Mouse (Mus musculus) cerebellum, adult 11 months (tissue): ENCODE measurements around the gene Msi2.

Experiments used
- DNase-seq: peaks from one replicate; pipeline ENCODE4 v3.0.0; 2022

The Msi2 gene

GRCm38 (mm10) chr11:88718050-88718765 lies at the start of gene Msi2:
Gene Msi2, minus strand, starts transcription at chr11:88718513.
- peak; percentile 91 for DNase-seq

GRCm38 (mm10) chr11:88765635-88766034 lies 47.3 kb upstream of the Msi2 start:
- DNase-seq = no peak

- DNase-seq = no peak
Measured at GRCm38 (mm10) chr11:88763371-88763770, 45.1 kb upstream of the Msi2 start.

- no peak for DNase-seq
Measured at GRCm38 (mm10) chr11:88759501-88759900, 41.2 kb upstream of the Msi2 start.

DNA sequence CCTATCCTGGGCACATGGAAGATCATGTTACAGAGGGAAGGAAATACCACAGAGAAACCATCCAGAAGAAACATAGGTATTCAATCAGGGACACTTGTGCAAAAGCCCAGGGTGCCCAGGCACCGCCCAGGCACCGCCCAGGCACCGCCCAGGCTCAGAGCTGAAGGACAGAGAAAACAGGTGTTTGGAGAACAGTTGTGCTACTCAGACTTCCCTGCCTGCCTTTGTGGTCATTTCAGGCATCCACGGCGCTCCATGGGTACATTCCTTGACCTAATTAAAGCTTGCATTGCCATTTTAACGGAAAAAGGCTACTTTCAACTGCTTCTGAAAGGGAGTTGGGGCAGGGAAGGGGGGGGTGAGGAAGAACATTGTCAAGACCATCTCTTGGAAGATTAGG lies 40.1 kb upstream of the Msi2 start:
- no peak for DNase-seq

GRCm38 (mm10) chr11:88745306-88745705 lies 27.0 kb upstream of the Msi2 start:
- no peak for DNase-seq

- DNase-seq = no peak
Measured at GRCm38 (mm10) chr11:88739574-88740295, 21.4 kb upstream of the Msi2 start.

- no peak for DNase-seq
Measured at GRCm38 (mm10) chr11:88729363-88729762, 11.1 kb upstream of the Msi2 start.

DNA sequence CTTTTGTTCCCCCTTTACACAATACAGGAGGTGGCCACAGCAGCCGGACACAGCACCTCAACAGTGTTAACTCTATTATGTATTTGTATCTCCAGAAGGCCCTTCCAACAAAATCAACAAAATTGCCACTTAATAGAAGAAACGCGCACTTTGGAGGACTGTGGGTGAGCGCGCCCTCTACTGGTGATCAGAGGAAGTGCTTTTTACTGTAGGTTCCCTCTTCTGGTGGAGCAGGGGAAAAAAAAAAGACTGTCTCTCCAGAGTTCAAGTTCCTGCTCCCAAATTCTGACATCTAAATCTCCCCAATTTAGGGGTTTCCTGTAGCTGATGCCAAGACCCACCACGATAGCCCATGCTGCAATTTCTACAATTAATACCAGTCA lies 10.2 kb upstream of the Msi2 start:
- peak; percentile 66 for DNase-seq

GRCm38 (mm10) chr11:88727768-88728507 lies 9.6 kb upstream of the Msi2 start:
- no peak for DNase-seq

DNA sequence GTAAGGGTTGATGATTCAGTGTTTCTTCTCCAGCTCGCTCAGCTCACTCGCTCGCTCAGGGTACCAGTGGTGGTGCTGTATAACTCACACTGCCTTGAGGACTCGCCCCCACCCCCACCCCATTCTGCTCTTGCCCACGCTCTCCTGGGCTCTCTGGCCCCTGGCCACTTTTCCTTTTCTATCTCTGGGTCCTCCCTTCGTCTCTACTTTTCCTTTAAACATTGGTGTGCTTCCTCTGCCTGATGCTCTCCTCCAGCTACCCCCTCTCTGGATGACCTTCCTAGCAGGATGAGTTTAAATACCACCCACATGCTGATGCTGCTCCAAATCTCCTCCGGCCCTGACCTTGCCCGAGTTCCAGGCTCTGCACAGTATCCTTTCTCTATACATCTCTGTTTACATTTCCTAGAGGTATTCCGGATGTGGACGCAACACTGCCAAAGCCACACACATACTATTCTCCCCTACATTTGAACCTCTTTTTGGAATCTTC lies 2.9 kb upstream of the Msi2 start:
- no peak for DNase-seq

- DNase-seq = no peak
Measured at GRCm38 (mm10) chr11:88720261-88721143, 2.2 kb upstream of the Msi2 start.

GRCm38 (mm10) chr11:88719601-88720000 lies 1.3 kb upstream of the Msi2 start:
- no peak for DNase-seq

- DNase-seq = no peak
Measured at GRCm38 (mm10) chr11:88718766-88719595, 668 bp upstream of the Msi2 start.

DNA sequence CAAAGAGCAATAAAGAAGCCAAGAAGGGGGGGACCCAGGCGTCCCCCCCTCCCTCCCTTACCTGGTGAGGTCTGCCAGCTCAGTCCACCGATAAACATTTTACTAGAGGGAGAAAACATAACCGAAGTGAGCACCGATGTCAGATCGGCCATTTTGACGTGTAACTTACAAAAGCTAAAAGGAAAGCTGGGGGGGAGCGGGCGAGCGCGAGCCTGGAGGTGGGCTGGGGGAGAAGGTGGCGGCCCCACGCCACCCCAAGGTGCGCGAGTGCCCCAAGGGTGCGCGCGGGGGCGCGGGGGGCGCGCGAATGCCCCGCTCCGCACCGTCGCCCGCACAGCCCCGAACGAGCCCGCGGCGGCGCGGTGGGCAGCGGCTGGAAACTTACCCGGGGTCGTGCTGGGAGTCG lies 666 bp downstream of the Msi2 start:
- DNase-seq = no peak

DNA sequence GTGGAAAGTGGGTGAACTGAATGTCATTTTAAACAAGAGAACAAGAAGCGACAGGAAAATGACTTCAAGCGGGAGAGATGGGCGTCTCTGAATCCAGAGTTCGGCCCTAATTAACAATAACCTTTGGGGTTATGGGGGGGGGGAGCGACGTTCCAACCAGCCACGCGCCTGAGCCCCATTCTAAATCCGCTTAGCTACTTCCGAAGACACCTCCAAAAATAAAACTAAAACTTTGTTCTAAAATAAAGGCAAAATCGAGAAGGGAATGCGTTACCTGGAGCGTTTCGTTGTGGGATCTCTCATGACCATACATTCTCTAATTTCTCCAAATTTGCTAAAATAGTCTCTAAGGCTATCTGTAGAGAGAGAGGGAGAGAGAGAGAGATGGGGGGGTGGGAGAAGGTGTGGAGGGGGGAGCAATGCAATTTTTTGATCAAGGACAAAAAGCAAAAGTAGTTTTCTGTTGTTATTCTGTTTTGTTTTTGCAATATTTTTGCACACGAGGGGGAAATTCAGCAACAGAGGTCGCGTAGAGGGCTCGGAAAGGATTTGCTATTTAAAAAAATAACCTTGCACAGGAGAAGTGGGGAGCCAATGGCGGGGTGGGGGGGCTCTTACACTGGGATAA lies 1.2 kb downstream of the Msi2 start:
- DNase-seq = no peak

GRCm38 (mm10) chr11:88716061-88716994 lies 2.0 kb downstream of the Msi2 start:
- no peak for DNase-seq

- DNase-seq = no peak
Measured at GRCm38 (mm10) chr11:88715299-88715698, 3.0 kb downstream of the Msi2 start.

- DNase-seq = no peak
Measured at GRCm38 (mm10) chr11:88714127-88714526, 4.2 kb downstream of the Msi2 start.

DNA sequence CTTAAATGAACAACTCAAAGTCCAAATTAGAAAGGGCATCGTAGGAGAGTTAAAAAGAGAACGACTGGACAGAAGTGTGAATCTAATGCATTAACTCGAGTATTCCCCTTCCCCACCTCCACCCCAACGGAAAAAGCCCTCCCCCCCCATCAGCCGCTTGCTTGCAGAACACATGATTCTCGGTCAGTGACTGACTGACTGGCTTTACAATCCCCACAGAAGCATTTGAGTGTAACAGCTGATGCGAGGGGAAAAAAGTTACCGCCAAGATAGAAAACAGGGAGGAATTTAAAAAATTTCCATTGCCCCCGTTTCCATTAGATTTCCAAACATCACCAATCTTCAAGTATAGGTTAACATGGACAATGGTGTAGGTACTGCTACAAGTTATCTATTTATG lies 4.8 kb downstream of the Msi2 start:
- DNase-seq = no peak
